Mouse (Mus musculus) MEL (cell line): ENCODE results near the gene Prkag2. TPM values are rescaled to one million over a fixed set of nuclear protein-coding genes. Genes with fewer than 3 reads are reported as not detected.

Experiments used
- DNase-seq: peaks from one replicate; pipeline ENCODE4 v3.0.0; 2011; ENCODE audit warnings: low read depth, low spot score
- H3K27ac ChIP-seq: 2 replicates; pipeline ENCODE4 v1.5.1; 2012; ENCODE audit warnings: low read depth, mild to moderate bottlenecking, control low read depth, low read length, moderate library complexity; ENCODE audit not compliant: control insufficient read depth
- H3K27me3 ChIP-seq, 2 experiments: fragments of 150-350 bp in 1 of 2; sonication (generic) in 1 of 2; 2 replicates each; pipeline ENCODE4 v1.6.1; 2012; ENCODE audit warnings: low read length in 2 of 2, mild to moderate bottlenecking in 2 of 2, improper control_type of control experiment in 1 of 2, moderate library complexity in 1 of 2; ENCODE audit not compliant: insufficient read depth in 2 of 2, control insufficient read depth in 1 of 2
- H3K36me3 ChIP-seq, 2 experiments: 2 replicates each; pipeline ENCODE4 v1.6.1; 2012 to 2014; ENCODE audit warnings: low read length in 2 of 2, improper control_type of control experiment in 1 of 2, inconsistent platforms in 1 of 2, mild to moderate bottlenecking in 1 of 2; ENCODE audit not compliant: insufficient read depth in 2 of 2, control insufficient read depth in 1 of 2
- H3K4me1 ChIP-seq, 2 experiments: fragments of 150-350 bp in 1 of 2; sonication (generic) in 1 of 2; 2 replicates each; pipeline ENCODE4 v1.6.1; 2012; ENCODE audit warnings: low read length in 2 of 2, improper control_type of control experiment in 1 of 2, mild to moderate bottlenecking in 1 of 2; ENCODE audit not compliant: insufficient read depth in 2 of 2, control insufficient read depth in 1 of 2
- H3K4me3 ChIP-seq, 2 experiments: fragments of 150-350 bp in 1 of 2; sonication (generic) in 1 of 2; 2 replicates each; pipeline ENCODE4 v1.5.1; 2012; ENCODE audit warnings: low read depth in 2 of 2, low read length in 2 of 2, mild to moderate bottlenecking in 2 of 2, moderate library complexity in 2 of 2, control low read depth in 1 of 2, improper control_type of control experiment in 1 of 2; ENCODE audit not compliant: control insufficient read depth in 1 of 2, insufficient read depth in 1 of 2
- H3K79me2 ChIP-seq: 2 replicates; pipeline ENCODE4 v1.6.1; 2012; ENCODE audit warnings: mild to moderate bottlenecking, low read length, moderate library complexity; ENCODE audit not compliant: control insufficient read depth, poor library complexity, insufficient read depth
- H3K9ac ChIP-seq: 2 replicates; pipeline ENCODE4 v1.6.1; 2012; ENCODE audit warnings: low read depth, mild to moderate bottlenecking, control low read depth, low read length, moderate library complexity; ENCODE audit not compliant: control insufficient read depth, poor library complexity, severe bottlenecking
- H3K9me3 ChIP-seq: fragments of 150-350 bp; sonication (generic); replicated peaks from 2 replicates; pipeline ENCODE4 v1.6.1; 2012; ENCODE audit warnings: mild to moderate bottlenecking, low read length, improper control_type of control experiment, moderate library complexity; ENCODE audit not compliant: insufficient read depth
- BHLHE40 ChIP-seq: IDR thresholded peaks from 2 replicates; pipeline ENCODE4 v1.6.1; 2012; ENCODE audit warnings: low read depth, mild to moderate bottlenecking, inconsistent platforms, low read length, improper control_type of control experiment, borderline replicate concordance
- CHD2 ChIP-seq: IDR thresholded peaks from 2 replicates; pipeline ENCODE4 v1.6.1; 2011; ENCODE audit warnings: low read length, improper control_type of control experiment
- CTCF ChIP-seq, 3 experiments: IDR thresholded peaks in 2 of 3; conservative IDR thresholded peaks in 1 of 3; 2 replicates each; pipeline ENCODE4 v1.5.1; 2011 to 2012; ENCODE audit warnings: low read length in 3 of 3, low read depth in 2 of 3, mild to moderate bottlenecking in 2 of 3, improper control_type of control experiment in 1 of 3, inconsistent platforms in 1 of 3, mixed read lengths in 1 of 3, moderate library complexity in 1 of 3; ENCODE audit not compliant: control insufficient read depth in 1 of 3, insufficient read depth in 1 of 3, poor library complexity in 1 of 3, severe bottlenecking in 1 of 3
- GATA1 ChIP-seq: IDR thresholded peaks from 2 replicates; pipeline ENCODE4 v1.6.1; 2011; ENCODE audit warnings: low read depth, low read length, improper control_type of control experiment
- HCFC1 ChIP-seq: IDR thresholded peaks from 2 replicates; pipeline ENCODE4 v1.6.1; 2012; ENCODE audit warnings: low read depth, mild to moderate bottlenecking, inconsistent platforms, low read length, improper control_type of control experiment, moderate library complexity
- JUND ChIP-seq: IDR thresholded peaks from 2 replicates; pipeline ENCODE4 v1.6.1; 2011; ENCODE audit warnings: low read depth, mild to moderate bottlenecking, improper control_type of control experiment, low read length
- MAFK ChIP-seq: IDR thresholded peaks from 2 replicates; pipeline ENCODE4 v1.6.1; 2011; ENCODE audit warnings: low read depth, mild to moderate bottlenecking, low read length, improper control_type of control experiment, borderline replicate concordance
- MAX ChIP-seq: IDR thresholded peaks from 2 replicates; pipeline ENCODE4 v1.6.1; 2011; ENCODE audit warnings: low read length, improper control_type of control experiment
- MAZ ChIP-seq: IDR thresholded peaks from 2 replicates; pipeline ENCODE4 v1.6.1; 2012; ENCODE audit warnings: low read depth, mild to moderate bottlenecking, inconsistent platforms, low read length, improper control_type of control experiment
- MXI1 ChIP-seq: IDR thresholded peaks from 2 replicates; pipeline ENCODE4 v1.6.1; 2011; ENCODE audit warnings: mild to moderate bottlenecking, low read depth, low read length, improper control_type of control experiment
- MYC ChIP-seq: IDR thresholded peaks from 2 replicates; pipeline ENCODE4 v1.6.1; 2011; ENCODE audit warnings: low read depth, mild to moderate bottlenecking, low read length, improper control_type of control experiment, moderate library complexity
- NELFE ChIP-seq: IDR thresholded peaks from 2 replicates; pipeline ENCODE4 v1.6.1; 2011; ENCODE audit warnings: low read depth, low read length, improper control_type of control experiment
- NRF1 ChIP-seq: IDR thresholded peaks from 2 replicates; pipeline ENCODE4 v1.6.1; 2014; ENCODE audit warnings: low read depth, mild to moderate bottlenecking, inconsistent platforms, low read length, improper control_type of control experiment, moderate library complexity; ENCODE audit not compliant: poor library complexity, insufficient read depth, severe bottlenecking
- POLR2AphosphoS5 ChIP-seq: IDR thresholded peaks from 2 replicates; pipeline ENCODE4 v1.6.1; 2012; ENCODE audit warnings: low read depth, borderline replicate concordance, mild to moderate bottlenecking, inconsistent platforms, low read length, moderate library complexity, mixed read lengths
- RAD21 ChIP-seq: IDR thresholded peaks from 2 replicates; pipeline ENCODE4 v1.6.1; 2011; ENCODE audit warnings: mild to moderate bottlenecking, low read depth, low read length, improper control_type of control experiment
- RCOR1 ChIP-seq: IDR thresholded peaks from 2 replicates; pipeline ENCODE4 v1.6.1; 2012; ENCODE audit warnings: low read depth, mild to moderate bottlenecking, inconsistent platforms, low read length, improper control_type of control experiment
- SIN3A ChIP-seq: IDR thresholded peaks from 2 replicates; pipeline ENCODE4 v1.6.1; 2012; ENCODE audit warnings: low read length, improper control_type of control experiment, inconsistent platforms
- SMC3 ChIP-seq: IDR thresholded peaks from 2 replicates; pipeline ENCODE4 v1.6.1; 2011; ENCODE audit warnings: low read depth, low read length, improper control_type of control experiment
- TBP ChIP-seq: IDR thresholded peaks from 2 replicates; pipeline ENCODE4 v1.8.0; 2011; ENCODE audit warnings: low read depth, low read length, improper control_type of control experiment
- UBTF ChIP-seq: IDR thresholded peaks from 2 replicates; pipeline ENCODE4 v1.6.1; 2012; ENCODE audit warnings: low read depth, mild to moderate bottlenecking, inconsistent platforms, low read length, improper control_type of control experiment, moderate library complexity, borderline replicate concordance; ENCODE audit not compliant: insufficient read depth
- USF1 ChIP-seq: IDR thresholded peaks from 2 replicates; pipeline ENCODE4 v1.6.1; 2014; ENCODE audit warnings: low read depth, mild to moderate bottlenecking, inconsistent platforms, low read length, improper control_type of control experiment, moderate library complexity
- ZC3H11A ChIP-seq: IDR thresholded peaks from 2 replicates; pipeline ENCODE4 v1.6.1; 2012; ENCODE audit warnings: low read depth, mild to moderate bottlenecking, inconsistent platforms, low read length, improper control_type of control experiment
- ZKSCAN1 ChIP-seq: IDR thresholded peaks from 2 replicates; pipeline ENCODE4 v1.6.1; 2012; ENCODE audit warnings: low read depth, mild to moderate bottlenecking, inconsistent platforms, low read length, improper control_type of control experiment, moderate library complexity
- ZNF384 ChIP-seq: IDR thresholded peaks from 2 replicates; pipeline ENCODE4 v1.6.1; 2012; ENCODE audit warnings: low read depth, mild to moderate bottlenecking, inconsistent platforms, low read length, improper control_type of control experiment
- polyA plus RNA-seq, 2 experiments: library from polyadenylated mRNA; stranded (reverse) in 1 of 2; unstranded in 1 of 2; fragments of >175 nt in 1 of 2; fragments of >200 nt in 1 of 2; gene quantifications; 2 replicates each; pipeline versions ENCODE4 v1.2.1 to v1.2.4; 2012; ENCODE audit warnings: low replicate concordance in 2 of 2, low read depth in 1 of 2; ENCODE audit not compliant: insufficient read length in 2 of 2, insufficient read depth in 1 of 2, missing spikeins in 1 of 2
- total RNA-seq: library from RNA; depleted of rRNA; stranded (reverse); fragments of 300-350 nt; gene quantifications from 2 replicates; pipeline ENCODE4 v1.2.3, GENCODE M21; 2012

Gene Prkag2
- total and polyA plus RNA-seq, 3 experiments: 8.0 to 27.9 TPM; not detected in 1

GRCm38 (mm10) chr5:25019221-25019620 lies 81.2 kb downstream of the Prkag2 start:
- H3K36me3 ChIP-seq: no peaks in the 10 kb centered on the region; a peak in 2 of 4 replicates
- H3K4me3 ChIP-seq: no peak overlapping the region
- no peaks in the 10 kb centered on the region for H3K9me3 ChIP-seq
- no peak overlapping the region for H3K27ac ChIP-seq
- H3K27me3 ChIP-seq: no peaks in the 10 kb centered on the region
- H3K79me2 ChIP-seq: no peaks in the 10 kb centered on the region
- TF ChIP-seq ZNF384: no peak
- no peak for TF ChIP-seq USF1
- no peak for TF ChIP-seq ZKSCAN1
- no peak for TF ChIP-seq NELFE
- no peak for TF ChIP-seq SIN3A
- no peak for TF ChIP-seq GATA1
- no peak for TF ChIP-seq NRF1
- TF ChIP-seq MAZ: no peak
- TF ChIP-seq MAFK: no peak
- no peak for TF ChIP-seq CHD2
- TF ChIP-seq, all 39 proteins: peak for 0
- H3K4me1 ChIP-seq: no peaks in the 10 kb centered on the region
- H3K9ac ChIP-seq: no peak overlapping the region
- no peak for DNase-seq

DNA sequence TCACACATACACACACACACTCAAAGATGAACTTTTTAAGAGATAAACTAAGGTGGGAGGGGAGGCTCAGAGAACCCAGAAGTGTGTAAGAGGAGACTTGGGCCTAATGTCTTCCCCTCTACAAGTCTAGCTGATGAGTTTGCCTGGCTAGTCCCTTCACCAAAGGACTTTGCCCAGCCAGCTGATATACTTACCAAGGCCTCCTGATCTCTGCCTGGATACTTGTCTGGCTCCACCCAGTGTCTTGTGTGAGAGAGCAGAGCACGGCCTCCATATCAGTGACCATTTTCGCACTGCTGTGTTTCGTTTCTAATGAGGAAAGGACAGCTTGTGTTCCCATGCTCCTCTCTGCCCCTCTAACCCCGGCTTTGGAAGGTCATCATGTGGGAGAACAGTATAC lies 88.3 kb downstream of the Prkag2 start:
- H3K36me3 ChIP-seq: peaks cover 0 to 6% of the 10 kb centered on the region in 2 experiments; a peak in 2 of 4 replicates
- no peak for DNase-seq
- no peak overlapping the region for H3K4me3 ChIP-seq
- TF ChIP-seq SMC3 (no peak), MYC (no peak)
- H3K27ac ChIP-seq: no peak overlapping the region
- no peaks in the 10 kb centered on the region for H3K9me3 ChIP-seq
- no peak overlapping the region for H3K9ac ChIP-seq
- peaks cover 0 to 9% of the 10 kb centered on the region in 2 experiments; a peak in 2 of 4 replicates for H3K4me1 ChIP-seq
- H3K79me2 ChIP-seq: no peaks in the 10 kb centered on the region
- no peaks in the 10 kb centered on the region for H3K27me3 ChIP-seq

- no peaks in the 10 kb centered on the region for H3K9me3 ChIP-seq
- H3K9ac ChIP-seq: peak overlapping the region; percentile 68
- H3K4me3 ChIP-seq: peak overlapping the region in 1 of 2 experiments; percentile 46; a peak in 2 of 4 replicates
Measured at GRCm38 (mm10) chr5:25011019-25011485, 89.4 kb downstream of the Prkag2 start.

More at GRCm38 (mm10) chr5:25011019-25011485, 89.4 kb downstream of the Prkag2 start:
- Histone ChIP-seq H3K27ac (peak overlapping the region; percentile 67), H3K36me3 (peaks cover 0 to 6% of the 10 kb centered on the region in 2 experiments; a peak in 2 of 4 replicates), H3K4me1 (peaks cover 0 to 9% of the 10 kb centered on the region in 2 experiments; a peak in 2 of 4 replicates), H3K79me2 (no peaks in the 10 kb centered on the region), H3K27me3 (no peaks in the 10 kb centered on the region)
- peak; percentile 99 for TF ChIP-seq MAX
- peak; percentile 88; the same call in 1 of the 2 replicates for TF ChIP-seq SIN3A
- peak; percentile 31; the same call in 1 of the 2 replicates for TF ChIP-seq TBP
- peak; percentile 97 for TF ChIP-seq RAD21
- peak; percentile 34; the same call in 1 of the 2 replicates for TF ChIP-seq HCFC1
- peak; percentile 98 for TF ChIP-seq MXI1
- peak; percentile 99 for TF ChIP-seq MYC
- peak; percentile 77 for TF ChIP-seq USF1
- TF ChIP-seq JUND: 0 out of 2 replicates have a peak, but pooled peaks have one; percentile 11
- TF ChIP-seq POLR2AphosphoS5: no peak
- TF ChIP-seq CTCF (IDR thresholded peaks at IDR 0.05 in 2 of 3, conservative IDR thresholded peaks at IDR 0.05 in 1 of 3; ENCODE audit: control insufficient read depth in 1 of 3, insufficient read depth in 1 of 3, low read depth in 2 of 3, low read length in 3 of 3, poor library complexity in 1 of 3, severe bottlenecking in 1 of 3): peak; percentile 94 to 99 (median 98)
- peak; percentile 87 for TF ChIP-seq ZC3H11A
- TF ChIP-seq RCOR1: no peak
- TF ChIP-seq ZKSCAN1: no peak
- TF ChIP-seq ZNF384: peak; percentile 72
- peak; percentile 50 for TF ChIP-seq NRF1
- TF ChIP-seq BHLHE40: peak; percentile 94
- peak; percentile 84 for TF ChIP-seq SMC3
- TF ChIP-seq UBTF: no peak
- peak; percentile 97 for DNase-seq
